Mouse (Mus musculus): Measurements from ENCODE around the gene Msi2. TPM values are rescaled to one million over a fixed set of nuclear protein-coding genes. Genes with fewer than 3 reads are reported as not detected.

The Msi2 gene
- total RNA-seq, 2 experiments from 2014 or later: 218 to 219 TPM

GRCm38 (mm10) chr11:88639862-88640261, 78.5 kb downstream of the Msi2 start:
- intact Hi-C loops (cut with DNase I): no loop called here
- DNase-seq: no peak

GRCm38 (mm10) chr11:88638936-88639542, 79.3 kb downstream of the Msi2 start:
- intact Hi-C loops (cut with DNase I): no loop called here
- peak in 1 of 2 experiments; percentile 37 for DNase-seq

- intact Hi-C loops (cut with DNase I): no loop called here
- no peak for DNase-seq
Measured at GRCm38 (mm10) chr11:88638254-88638653, 80.1 kb downstream of the Msi2 start.

GRCm38 (mm10) chr11:88636934-88637333, 81.4 kb downstream of the Msi2 start:
- intact Hi-C loops (cut with DNase I): no loop called here
- DNase-seq: no peak

GRCm38 (mm10) chr11:88636319-88636718, 82.0 kb downstream of the Msi2 start:
- intact Hi-C loops (cut with DNase I): no loop called here
- DNase-seq: no peak

- intact Hi-C loops (cut with DNase I): no loop called here
- peak; percentile 44 to 52 for DNase-seq
Measured at GRCm38 (mm10) chr11:88634627-88635026, 83.7 kb downstream of the Msi2 start.

- DNase-seq: no peak
Measured at GRCm38 (mm10) chr11:88631932-88632230, 86.4 kb downstream of the Msi2 start.

GRCm38 (mm10) chr11:88631084-88631931, 87.0 kb downstream of the Msi2 start:
- no peak for DNase-seq
- intact Hi-C loops (cut with DNase I): no loop called here

More at GRCm38 (mm10) chr11:88631932-88632230, 86.4 kb downstream of the Msi2 start:
- intact Hi-C loops (cut with DNase I): no loop called here

- no peak for DNase-seq
- intact Hi-C loops (cut with DNase I): no loop called here
Measured at GRCm38 (mm10) chr11:88629619-88630018, 88.7 kb downstream of the Msi2 start.

GRCm38 (mm10) chr11:88629165-88629564, 89.1 kb downstream of the Msi2 start:
- DNase-seq: no peak
- intact Hi-C loops (cut with DNase I): no loop called here

- intact Hi-C loops (cut with DNase I): no loop called here
- DNase-seq: no peak
Measured at GRCm38 (mm10) chr11:88628676-88629075, 89.6 kb downstream of the Msi2 start.

GRCm38 (mm10) chr11:88627327-88627726, 91.0 kb downstream of the Msi2 start:
- DNase-seq: no peak
- intact Hi-C loops (cut with DNase I): no loop called here

GRCm38 (mm10) chr11:88626576-88626975, 91.7 kb downstream of the Msi2 start:
- peak; percentile 50 to 58 for DNase-seq
- intact Hi-C loops (cut with DNase I): no loop called here

GRCm38 (mm10) chr11:88626061-88626460, 92.3 kb downstream of the Msi2 start:
- intact Hi-C loops (cut with DNase I): no loop called here

GRCm38 (mm10) chr11:88625063-88625462, 93.2 kb downstream of the Msi2 start:
- intact Hi-C loops (cut with DNase I): no loop called here
- no peak for DNase-seq

More at GRCm38 (mm10) chr11:88626061-88626460, 92.3 kb downstream of the Msi2 start:
- DNase-seq: no peak

GRCm38 (mm10) chr11:88624627-88625026, 93.7 kb downstream of the Msi2 start:
- no peak for DNase-seq
- intact Hi-C loops (cut with DNase I): no loop called here

- no peak for DNase-seq
Measured at GRCm38 (mm10) chr11:88623671-88624070, 94.6 kb downstream of the Msi2 start.

GRCm38 (mm10) chr11:88622496-88622895, 95.8 kb downstream of the Msi2 start:
- DNase-seq: no peak
- intact Hi-C loops (cut with DNase I): no loop called here

More at GRCm38 (mm10) chr11:88623671-88624070, 94.6 kb downstream of the Msi2 start:
- intact Hi-C loops (cut with DNase I): no loop called here

- DNase-seq: no peak
- intact Hi-C loops (cut with DNase I): no loop called here
Measured at GRCm38 (mm10) chr11:88621789-88622188, 96.5 kb downstream of the Msi2 start.

- peak; percentile 81 to 82 for DNase-seq
- intact Hi-C loops (cut with DNase I): no loop called here
Measured at GRCm38 (mm10) chr11:88620158-88620973, 97.9 kb downstream of the Msi2 start.

- no peak for DNase-seq
Measured at GRCm38 (mm10) chr11:88619468-88620157, 98.7 kb downstream of the Msi2 start.

More at GRCm38 (mm10) chr11:88619468-88620157, 98.7 kb downstream of the Msi2 start:
- intact Hi-C loops (cut with DNase I): no loop called here

Measured in heart, postnatal 10 days (tissue).